Mouse (Mus musculus) midbrain, embryonic 13.5 days (tissue): ENCODE data around the gene Gmfb. TPM values are rescaled to one million over a fixed set of nuclear protein-coding genes. Genes with fewer than 3 reads are reported as not detected.

Source experiments
- ATAC-seq: fragments of 200-750 bp; cut with Nextera tagmentation; 2 replicates; pipeline ENCODE4 v1.8.0; 2017; ENCODE audit warnings: mild to moderate bottlenecking, moderate TSS enrichment, moderate library complexity
- H3K27ac ChIP-seq: fragments of 300-500 bp; sonication (generic); 2 replicates; pipeline ENCODE4 v1.5.1; 2015; ENCODE audit warnings: inconsistent platforms, mild to moderate bottlenecking, moderate library complexity
- H3K27me3 ChIP-seq: fragments of 300-500 bp; sonication (generic); 2 replicates; pipeline ENCODE4 v1.6.1; 2015; ENCODE audit warnings: mild to moderate bottlenecking, inconsistent platforms
- H3K36me3 ChIP-seq: fragments of 300-500 bp; sonication (generic); 2 replicates; pipeline ENCODE4 v1.6.1; 2015; ENCODE audit warnings: mild to moderate bottlenecking, inconsistent platforms
- H3K4me1 ChIP-seq: fragments of 300-500 bp; sonication (generic); replicated peaks from 2 replicates; pipeline ENCODE4 v1.6.1; 2015; ENCODE audit warnings: inconsistent platforms
- H3K4me2 ChIP-seq: fragments of 300-500 bp; sonication (generic); replicated peaks from 2 replicates; pipeline ENCODE4 v1.6.1; 2015; ENCODE audit warnings: moderate library complexity, mild to moderate bottlenecking, inconsistent platforms
- H3K4me3 ChIP-seq: fragments of 300-500 bp; sonication (generic); replicated peaks from 2 replicates; pipeline ENCODE4 v1.5.1; 2015; ENCODE audit warnings: mild to moderate bottlenecking, inconsistent platforms
- H3K9ac ChIP-seq: fragments of 300-500 bp; sonication (generic); replicated peaks from 2 replicates; pipeline ENCODE4 v1.6.1; 2015; ENCODE audit warnings: mild to moderate bottlenecking, inconsistent platforms
- H3K9me3 ChIP-seq: fragments of 300-500 bp; sonication (generic); 2 replicates; pipeline ENCODE4 v1.6.1; 2016; ENCODE audit warnings: mild to moderate bottlenecking, inconsistent platforms
- WGBS: fragments of 180-500 bp; shearing (Covaris S2); methylation state at CpG from one replicate; pipeline ENCODE4 v1.1.7; 2015; 5-methylcytosine and 5-hydroxymethylcytosine counted together
- polyA plus RNA-seq: library from polyadenylated mRNA; unstranded; fragments of >200 nt; fragmentation: Nextera tagmentation; extraction: Ambion mirVana; gene quantifications from 2 replicates; pipeline ENCODE4 v1.2.1, GENCODE M21; 2015

Gene Gmfb
- polyA plus RNA-seq, 1 experiment from 2014 or later: 101 TPM

GRCm38 (mm10) chr14:46794157-46794556 lies 27.9 kb downstream of the Gmfb start:
- ATAC-seq: no peak
- no peak overlapping the region for H3K27ac ChIP-seq
- H3K27me3 ChIP-seq: no peaks in the 10 kb centered on the region
- WGBS: 95% methylated on average over 5 of the region's 5 CpGs
- no peaks in the 10 kb centered on the region for H3K4me1 ChIP-seq
- H3K9me3 ChIP-seq: no peaks in the 10 kb centered on the region
- peaks cover 2% of the 10 kb centered on the region for H3K36me3 ChIP-seq
- H3K9ac ChIP-seq: no peak overlapping the region
- no peak overlapping the region for H3K4me2 ChIP-seq
- H3K4me3 ChIP-seq: no peak overlapping the region

- Histone ChIP-seq H3K27ac (no peak overlapping the region), H3K36me3 (no peaks in the 10 kb centered on the region), H3K9ac (no peak overlapping the region), H3K9me3 (no peaks in the 10 kb centered on the region), H3K4me1 (peaks cover 17% of the 10 kb centered on the region), H3K4me3 (no peak overlapping the region), H3K4me2 (no peak overlapping the region), H3K27me3 (no peaks in the 10 kb centered on the region)
- ATAC-seq: no peak
- WGBS: 94% methylated on average over 6 of the region's 6 CpGs
Observed at GRCm38 (mm10) chr14:46790723-46791122, 31.3 kb downstream of the Gmfb start.

GRCm38 (mm10) chr14:46790303-46790702 lies 31.7 kb downstream of the Gmfb start:
- no peak overlapping the region for H3K27ac ChIP-seq
- H3K9me3 ChIP-seq: no peaks in the 10 kb centered on the region
- peaks cover 19% of the 10 kb centered on the region for H3K4me1 ChIP-seq
- no peak overlapping the region for H3K4me3 ChIP-seq
- no peaks in the 10 kb centered on the region for H3K27me3 ChIP-seq
- H3K9ac ChIP-seq: no peak overlapping the region
- H3K4me2 ChIP-seq: no peak overlapping the region
- H3K36me3 ChIP-seq: no peaks in the 10 kb centered on the region
- no peak for ATAC-seq
- 72% methylated on average over 4 of the region's 4 CpGs for WGBS

- Histone ChIP-seq H3K27me3 (no peaks in the 10 kb centered on the region), H3K4me2 (peak overlapping the region; percentile 84), H3K4me3 (peak overlapping the region; percentile 81), H3K27ac (peak overlapping the region; percentile 97), H3K9me3 (no peaks in the 10 kb centered on the region), H3K4me1 (peaks cover 21% of the 10 kb centered on the region), H3K36me3 (no peaks in the 10 kb centered on the region), H3K9ac (no peak overlapping the region; the same call in 1 of the 2 replicates)
- peak; percentile 2; the same call in 1 of the 2 replicates for ATAC-seq
- 26% methylated on average over 8 of the region's 8 CpGs for WGBS
Observed at GRCm38 (mm10) chr14:46788505-46788901, 33.5 kb downstream of the Gmfb start.

- Histone ChIP-seq H3K27me3 (no peaks in the 10 kb centered on the region), H3K4me1 (peaks cover 21% of the 10 kb centered on the region), H3K36me3 (peaks cover 3% of the 10 kb centered on the region), H3K4me3 (peak within 1 kb of the TSS; percentile 81), H3K9me3 (no peaks in the 10 kb centered on the region), H3K27ac (peak within 1 kb of the TSS; percentile 97), H3K4me2 (peak within 1 kb of the TSS; percentile 84), H3K9ac (peak within 1 kb of the TSS; percentile 96)
- peak; percentile 97 for ATAC-seq
- under 1% methylated on average over 77 of the region's 86 CpGs for WGBS
Observed at GRCm38 (mm10) chr14:46787787-46788504, 34.1 kb downstream of the Gmfb start, which contains the start of gene Cnih1. Gene Cnih1, minus strand, starts transcription at chr14:46788411.

GRCm38 (mm10) chr14:46787454-46787786 lies 34.6 kb downstream of the Gmfb start:
- under 1% methylated on average over 11 of the region's 11 CpGs for WGBS
- peaks cover 21% of the 10 kb centered on the region for H3K4me1 ChIP-seq
- H3K27ac ChIP-seq: peak overlapping the region; percentile 97
- peak overlapping the region; percentile 84 for H3K4me2 ChIP-seq
- peak overlapping the region; percentile 81 for H3K4me3 ChIP-seq
- peaks cover 8% of the 10 kb centered on the region for H3K36me3 ChIP-seq
- no peaks in the 10 kb centered on the region for H3K27me3 ChIP-seq
- no peaks in the 10 kb centered on the region for H3K9me3 ChIP-seq
- ATAC-seq: no peak
- H3K9ac ChIP-seq: peak overlapping the region; percentile 96

GRCm38 (mm10) chr14:46785247-46785646 lies 36.8 kb downstream of the Gmfb start:
- H3K4me3 ChIP-seq: no peak overlapping the region
- peaks cover 21% of the 10 kb centered on the region for H3K4me1 ChIP-seq
- no peak overlapping the region for H3K27ac ChIP-seq
- no peaks in the 10 kb centered on the region for H3K27me3 ChIP-seq
- no peak overlapping the region for H3K9ac ChIP-seq
- no peak overlapping the region for H3K4me2 ChIP-seq
- 88% methylated on average over 5 of the region's 5 CpGs for WGBS
- H3K36me3 ChIP-seq: peaks cover 25% of the 10 kb centered on the region
- ATAC-seq: no peak
- no peaks in the 10 kb centered on the region for H3K9me3 ChIP-seq

GRCm38 (mm10) chr14:46783327-46783926 lies 38.6 kb downstream of the Gmfb start:
- no peaks in the 10 kb centered on the region for H3K27me3 ChIP-seq
- 96% methylated on average over 10 of the region's 10 CpGs for WGBS
- no peak overlapping the region for H3K27ac ChIP-seq
- H3K36me3 ChIP-seq: peaks cover 43% of the 10 kb centered on the region
- H3K4me2 ChIP-seq: no peak overlapping the region
- no peak for ATAC-seq
- peaks cover 3% of the 10 kb centered on the region for H3K9me3 ChIP-seq
- H3K9ac ChIP-seq: no peak overlapping the region
- H3K4me3 ChIP-seq: no peak overlapping the region
- peaks cover 18% of the 10 kb centered on the region for H3K4me1 ChIP-seq

- H3K27me3 ChIP-seq: no peaks in the 10 kb centered on the region
- no peak overlapping the region for H3K27ac ChIP-seq
- H3K9ac ChIP-seq: no peak overlapping the region
- ATAC-seq: no peak
- 83% methylated on average over 8 of the region's 8 CpGs for WGBS
- H3K4me2 ChIP-seq: no peak overlapping the region
- peaks cover 3% of the 10 kb centered on the region for H3K9me3 ChIP-seq
- no peak overlapping the region for H3K4me3 ChIP-seq
- peaks cover 16% of the 10 kb centered on the region for H3K4me1 ChIP-seq
- H3K36me3 ChIP-seq: peaks cover 53% of the 10 kb centered on the region
Observed at GRCm38 (mm10) chr14:46782187-46782828, 39.7 kb downstream of the Gmfb start.

GRCm38 (mm10) chr14:46781086-46781485 lies 41.0 kb downstream of the Gmfb start:
- H3K4me2 ChIP-seq: no peak overlapping the region
- WGBS: 97% methylated on average over 7 of the region's 7 CpGs
- H3K9ac ChIP-seq: no peak overlapping the region
- H3K9me3 ChIP-seq: peaks cover 3% of the 10 kb centered on the region
- H3K36me3 ChIP-seq: peaks cover 64% of the 10 kb centered on the region
- peaks cover 6% of the 10 kb centered on the region for H3K4me1 ChIP-seq
- H3K4me3 ChIP-seq: no peak overlapping the region
- ATAC-seq: no peak
- H3K27me3 ChIP-seq: no peaks in the 10 kb centered on the region
- no peak overlapping the region for H3K27ac ChIP-seq

- peaks cover 82% of the 10 kb centered on the region for H3K36me3 ChIP-seq
- no peak overlapping the region for H3K4me2 ChIP-seq
- no peak overlapping the region for H3K9ac ChIP-seq
- H3K9me3 ChIP-seq: peaks cover 3% of the 10 kb centered on the region
- ATAC-seq: no peak
- H3K4me1 ChIP-seq: no peaks in the 10 kb centered on the region
- H3K4me3 ChIP-seq: no peak overlapping the region
- no peak overlapping the region for H3K27ac ChIP-seq
- no peaks in the 10 kb centered on the region for H3K27me3 ChIP-seq
- WGBS: 97% methylated on average over 7 of the region's 7 CpGs
Observed at GRCm38 (mm10) chr14:46779217-46779616, 42.8 kb downstream of the Gmfb start.

GRCm38 (mm10) chr14:46778756-46779155 lies 43.3 kb downstream of the Gmfb start:
- Histone ChIP-seq H3K9ac (no peak overlapping the region), H3K4me1 (no peaks in the 10 kb centered on the region), H3K27ac (no peak overlapping the region), H3K36me3 (peaks cover 85% of the 10 kb centered on the region), H3K4me2 (no peak overlapping the region), H3K4me3 (no peak overlapping the region), H3K9me3 (peaks cover 3% of the 10 kb centered on the region), H3K27me3 (no peaks in the 10 kb centered on the region)
- no peak for ATAC-seq
- WGBS: 98% methylated on average over 9 of the region's 9 CpGs
